Mouse (Mus musculus) C2C12 (cell line): ENCODE measurements around the gene Ptpn14.

ENCODE experiments used
- CEBPB ChIP-seq: IDR thresholded peaks from one replicate; pipeline ENCODE4 v1.6.1; 2011; ENCODE audit warnings: low read depth, mild to moderate bottlenecking, control low read depth, moderate library complexity
- CTCF ChIP-seq: IDR thresholded peaks from one replicate; pipeline ENCODE4 v1.5.1; 2011; ENCODE audit not compliant: control insufficient read depth, insufficient read depth, insufficient read length
- FOSL1 ChIP-seq: IDR thresholded peaks from one replicate; pipeline ENCODE4 v1.8.0; 2011; ENCODE audit warnings: mild to moderate bottlenecking, low read length; ENCODE audit not compliant: poor library complexity, insufficient read depth, severe bottlenecking
- MAX ChIP-seq: IDR thresholded peaks from one replicate; pipeline ENCODE4 v1.6.1; 2011; ENCODE audit warnings: mild to moderate bottlenecking, control low read depth
- MYOD1 ChIP-seq: IDR thresholded peaks from one replicate; pipeline ENCODE4 v1.6.1; 2011; ENCODE audit warnings: low read depth; ENCODE audit not compliant: control insufficient read depth, insufficient read length
- MYOG ChIP-seq: IDR thresholded peaks from one replicate; pipeline ENCODE4 v1.6.1; 2011; ENCODE audit not compliant: control insufficient read depth, insufficient read length; ENCODE audit errors: extremely low read depth
- USF1 ChIP-seq: IDR thresholded peaks from one replicate; pipeline ENCODE4 v1.6.1; 2011; ENCODE audit warnings: low read depth, mild to moderate bottlenecking, control low read depth, moderate library complexity

- no peak for TF ChIP-seq CTCF
- TF ChIP-seq MAX: no peak
- no peak for TF ChIP-seq CEBPB
- no peak for TF ChIP-seq FOSL1
- TF ChIP-seq MYOD1: no peak
- no peak for TF ChIP-seq MYOG
- no peak for TF ChIP-seq USF1
Observed at GRCm38 (mm10) chr1:189854646-189855045, 126.6 kb downstream of the Ptpn14 start.
